Mouse (Mus musculus) c-Kit-positive CD71-positive TER-119-negative erythroid progenitor cells, embryonic 14.5 days (primary cell): ENCODE results near the gene Vmn1r163.
"Not testable (repeated sequence)": the region's sequence is repeated elsewhere in the genome, so short reads cannot be mapped to it uniquely, and the experiment has no call there.

Source experiments
- DNase-seq: peaks from one replicate; pipeline ENCODE4 v3.0.0-alpha.2; 2013; ENCODE audit warnings: low read depth

The Vmn1r163 gene

DNA sequence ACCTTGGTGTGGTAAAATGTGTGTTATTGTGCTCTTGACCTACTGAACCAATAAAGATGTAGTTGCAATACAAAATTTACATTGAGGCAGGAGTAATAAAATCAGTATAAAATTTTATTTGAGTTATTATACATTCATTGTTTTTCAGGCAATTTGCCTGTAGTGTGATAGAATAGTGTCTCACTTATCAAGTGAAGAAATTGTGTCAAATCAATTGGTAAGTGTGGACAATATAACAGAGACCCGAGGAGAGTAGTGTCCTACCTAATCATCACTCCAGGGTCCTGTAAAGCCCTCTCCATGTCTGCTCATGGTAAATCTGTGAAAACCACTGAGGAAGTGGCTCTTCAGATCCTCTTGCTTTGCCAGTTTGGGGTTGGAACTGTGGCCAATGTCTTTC is at the start of gene Vmn1r163:
Gene Vmn1r163, plus strand, starts transcription at position 301 of the 400 bp plus-strand sequence.
- not testable (repeated sequence) for DNase-seq

DNA sequence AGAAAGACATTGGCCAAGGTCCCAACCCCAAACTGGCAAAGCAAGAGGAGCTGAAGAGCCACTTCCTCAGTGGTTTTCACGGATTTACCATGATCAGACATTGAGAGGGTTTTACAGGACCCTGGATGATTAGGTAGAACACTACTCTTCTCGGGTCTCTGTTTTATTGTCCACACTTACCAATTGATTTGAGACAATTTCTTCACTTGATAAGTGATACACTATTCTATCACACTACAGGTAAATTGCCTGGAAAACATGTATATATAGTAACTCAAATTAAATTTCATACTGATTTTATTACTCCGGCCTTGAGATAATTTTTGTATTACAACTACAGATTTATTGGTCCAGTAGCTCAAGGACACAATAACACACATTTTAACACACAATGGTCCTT is 35.5 kb upstream of the Vmn1r163 start, which contains the start of gene Gm4216:
Gene Gm4216, minus strand, starts transcription at position 101 of the 400 bp plus-strand sequence.
- DNase-seq: not testable (repeated sequence)

DNA sequence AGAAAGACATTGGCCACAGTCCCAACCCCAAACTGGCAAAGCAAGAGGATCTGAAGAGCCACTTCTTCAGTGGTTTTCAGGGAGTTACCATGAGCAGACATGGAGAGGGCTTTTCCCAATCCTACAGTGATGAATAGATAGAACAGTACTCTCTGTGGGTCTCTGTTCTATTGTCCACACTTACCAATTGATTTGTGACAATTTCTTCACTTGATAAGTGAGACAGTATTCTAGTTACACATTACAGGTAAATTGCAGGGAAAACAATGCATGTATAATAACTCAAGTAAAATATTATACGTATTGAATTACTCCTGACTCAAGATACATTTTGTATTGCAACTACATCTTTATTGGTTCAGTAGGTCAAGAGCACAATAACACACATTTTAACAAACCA is 12.0 kb downstream of the Vmn1r163 start, which contains the start of gene Gm8720:
Gene Gm8720, minus strand, starts transcription at position 101 of the 400 bp plus-strand sequence.
- not testable (repeated sequence) for DNase-seq
